In genomic region chr7:123108058-123109055, GRCm38 (mm10) we compare ENCODE assay signal across 8 mouse cellular contexts. TPM values are rescaled to one million over a fixed set of nuclear protein-coding genes. Genes with fewer than 3 reads are reported as not detected.
DNase-seq lines count a peak whose midpoint lies in the region; ATAC-seq and TF ChIP-seq lines count a peak whose summit lies in the region.

No protein-coding gene starts in this region.

- peak; percentile 43 for DNase-seq in forebrain, postnatal 0 days
- peak; percentile 28 for DNase-seq in midbrain, embryonic 14.5 days
- DNase-seq in right cerebral cortex, postnatal 36 days (ENCODE audit: low spot score in 2 of 2), result peak; percentile 40 to 49
- no peak for DNase-seq in embryo, embryonic 10 days (ENCODE audit: low spot score)

- no peaks in the 10 kb centered on the region for H3K36me3 ChIP-seq in forebrain, postnatal 0 days (ENCODE audit: insufficient read depth)
- H3K36me3 ChIP-seq in forebrain, embryonic 15.5 days, result no peaks in the 10 kb centered on the region
- no peaks in the 10 kb centered on the region for H3K36me3 ChIP-seq in midbrain, embryonic 14.5 days (ENCODE audit: control insufficient read depth, insufficient read depth, low read length)
- H3K36me3 ChIP-seq in midbrain, embryonic 16.5 days (ENCODE audit: control insufficient read depth, insufficient read depth, low read length), result no peaks in the 10 kb centered on the region
- H3K36me3 ChIP-seq in intestine, embryonic 16.5 days (ENCODE audit: control insufficient read depth, insufficient read depth, low read length), result no peaks in the 10 kb centered on the region

- H3K4me2 ChIP-seq in forebrain, postnatal 0 days (ENCODE audit: low read depth), result no peak overlapping the region
- no peak overlapping the region for H3K4me2 ChIP-seq in forebrain, embryonic 15.5 days (replicated peaks)
- no peak overlapping the region for H3K4me2 ChIP-seq in midbrain, embryonic 14.5 days (ENCODE audit: low read length)
- no peak overlapping the region for H3K4me2 ChIP-seq in midbrain, embryonic 16.5 days (ENCODE audit: low read length)
- H3K4me2 ChIP-seq in intestine, embryonic 16.5 days (ENCODE audit: low read depth, low read length), result no peak overlapping the region

- H3K4me1 ChIP-seq in forebrain, postnatal 0 days (ENCODE audit: insufficient read depth), result no peaks in the 10 kb centered on the region
- H3K4me1 ChIP-seq in forebrain, embryonic 15.5 days, result peaks cover 9% of the 10 kb centered on the region; the same call in 1 of the 2 replicates
- 0 out of 2 replicates have a peak, but pooled peaks cover 3% of the 10 kb centered on the region for H3K4me1 ChIP-seq in midbrain, embryonic 14.5 days (ENCODE audit: control insufficient read depth, insufficient read depth, low read length)
- no peaks in the 10 kb centered on the region for H3K4me1 ChIP-seq in midbrain, embryonic 16.5 days (ENCODE audit: control insufficient read depth, insufficient read depth, low read length)
- peaks cover 25% of the 10 kb centered on the region for H3K4me1 ChIP-seq in intestine, embryonic 16.5 days (ENCODE audit: control insufficient read depth, insufficient read depth, low read length)

- 47% methylated on average over 13 of the region's 13 CpGs for WGBS in forebrain, postnatal 0 days
- 51% methylated on average over 13 of the region's 13 CpGs for WGBS in forebrain, embryonic 15.5 days
- 69% methylated on average over 13 of the region's 13 CpGs for WGBS in midbrain, embryonic 14.5 days
- 67% methylated on average over 13 of the region's 13 CpGs for WGBS in midbrain, embryonic 16.5 days
- WGBS in intestine, embryonic 16.5 days, result 43% methylated on average over 13 of the region's 13 CpGs

- H3K27ac ChIP-seq in forebrain, postnatal 0 days (ENCODE audit: low read depth, low read length), result 0 out of 2 replicates have a peak overlapping the region, but pooled peaks have one; percentile 40
- H3K27ac ChIP-seq in forebrain, embryonic 15.5 days (replicated peaks), result no peak overlapping the region
- H3K27ac ChIP-seq in midbrain, embryonic 14.5 days (replicated peaks; ENCODE audit: low read depth, low read length), result no peak overlapping the region
- H3K27ac ChIP-seq in midbrain, embryonic 16.5 days (ENCODE audit: low read length), result no peak overlapping the region
- H3K27ac ChIP-seq in intestine, embryonic 16.5 days (ENCODE audit: low read length), result peak overlapping the region; percentile 27; the same call in 1 of the 2 replicates

- H3K9ac ChIP-seq in forebrain, postnatal 0 days, result no peak overlapping the region
- H3K9ac ChIP-seq in forebrain, embryonic 15.5 days (replicated peaks), result no peak overlapping the region
- no peak overlapping the region for H3K9ac ChIP-seq in midbrain, embryonic 14.5 days (replicated peaks; ENCODE audit: low read length)
- no peak overlapping the region for H3K9ac ChIP-seq in midbrain, embryonic 16.5 days (ENCODE audit: low read depth, low read length)
- 0 out of 2 replicates have a peak overlapping the region, but pooled peaks have one; percentile 12 for H3K9ac ChIP-seq in intestine, embryonic 16.5 days (ENCODE audit: low read depth, low read length)

- H3K4me3 ChIP-seq in forebrain, postnatal 0 days (ENCODE audit: low read depth, low read length), result no peak overlapping the region
- no peak overlapping the region for H3K4me3 ChIP-seq in forebrain, embryonic 15.5 days
- H3K4me3 ChIP-seq in midbrain, embryonic 14.5 days (replicated peaks; ENCODE audit: low read depth, low read length), result no peak overlapping the region
- no peak overlapping the region for H3K4me3 ChIP-seq in midbrain, embryonic 16.5 days (ENCODE audit: low read depth, low read length)
- no peak overlapping the region for H3K4me3 ChIP-seq in intestine, embryonic 16.5 days (ENCODE audit: low read length)

- no peak for TF ChIP-seq CTCF in forebrain, postnatal 0 days (IDR thresholded peaks at IDR 0.05; ENCODE audit: low read depth)

- no peaks in the 10 kb centered on the region for H3K9me3 ChIP-seq in forebrain, postnatal 0 days (ENCODE audit: low read length)
- no peaks in the 10 kb centered on the region for H3K9me3 ChIP-seq in forebrain, embryonic 15.5 days
- H3K9me3 ChIP-seq in midbrain, embryonic 14.5 days (ENCODE audit: control insufficient read depth, low read length), result no peaks in the 10 kb centered on the region
- no peaks in the 10 kb centered on the region for H3K9me3 ChIP-seq in midbrain, embryonic 16.5 days (replicated peaks; ENCODE audit: control insufficient read depth, low read length, poor library complexity, severe bottlenecking)
- no peaks in the 10 kb centered on the region for H3K9me3 ChIP-seq in intestine, embryonic 16.5 days (ENCODE audit: control insufficient read depth, low read length)

- no peaks in the 10 kb centered on the region for H3K27me3 ChIP-seq in forebrain, postnatal 0 days (ENCODE audit: insufficient read depth, low read length)
- H3K27me3 ChIP-seq in forebrain, embryonic 15.5 days, result no peaks in the 10 kb centered on the region
- H3K27me3 ChIP-seq in midbrain, embryonic 14.5 days (ENCODE audit: control insufficient read depth, insufficient read depth, low read length), result no peaks in the 10 kb centered on the region
- H3K27me3 ChIP-seq in midbrain, embryonic 16.5 days (ENCODE audit: control insufficient read depth, insufficient read depth, low read depth, low read length), result no peaks in the 10 kb centered on the region
- H3K27me3 ChIP-seq in intestine, embryonic 16.5 days (replicated peaks; ENCODE audit: control insufficient read depth, insufficient read depth, low read length), result no peaks in the 10 kb centered on the region

- ATAC-seq in forebrain, postnatal 0 days, result peak; percentile 84
- ATAC-seq in forebrain, embryonic 15.5 days (replicated peaks), result no peak
- no peak for ATAC-seq in midbrain, embryonic 14.5 days (ENCODE audit: low FRiP score, low TSS enrichment)
- ATAC-seq in midbrain, embryonic 16.5 days, result no peak
- ATAC-seq in intestine, embryonic 16.5 days, result peak; percentile 94
- ATAC-seq in megakaryocyte, adult 5-6 weeks (ENCODE audit: poor library complexity, severe bottlenecking), result no peak

RNA-seq across cellular contexts. Expression of gene Tnrc6a, which starts 15.3 kb away (rescaled TPM):
- total RNA-seq in forebrain, postnatal 0 days (2014; rRNA removed), result 38.4 and 48.0 TPM in 2 replicates
- polyA plus RNA-seq in forebrain, postnatal 0 days (2015; fragmentation: Nextera tagmentation; extraction: Ambion mirVana), result 30.8 and 40.7 TPM in 2 replicates
- 52.7 and 54.7 TPM in 2 replicates for polyA plus RNA-seq in forebrain, embryonic 15.5 days (2015; fragmentation: Nextera tagmentation; extraction: Ambion mirVana)
- 50.0 and 59.4 TPM in 2 replicates for polyA plus RNA-seq in midbrain, embryonic 14.5 days (2014; fragmentation: Nextera tagmentation; extraction: Ambion mirVana)
- polyA plus RNA-seq in midbrain, embryonic 16.5 days (2015; fragmentation: Nextera tagmentation; extraction: Ambion mirVana), result 44.7 and 50.8 TPM in 2 replicates
- 33.9 and 39.0 TPM in 2 replicates for polyA plus RNA-seq in intestine, embryonic 16.5 days (2015; fragmentation: Nextera tagmentation; extraction: Ambion mirVana)
- total RNA-seq in megakaryocyte, adult 5-6 weeks (2015), result 22.2 and 25.5 TPM in 2 replicates
- total RNA-seq in megakaryocyte, adult 5-6 weeks (2017), result 23.3 and 28.9 TPM in 2 replicates

Comparison
In these comparisons a context has a peak if more than half of its experiments do, and no peak if none do; other contexts are left out.
1. ATAC-seq: peak in forebrain, postnatal 0 days (single experiment) and intestine, embryonic 16.5 days (single experiment); none in forebrain, embryonic 15.5 days (single experiment), midbrain, embryonic 14.5 days (single experiment), midbrain, embryonic 16.5 days (single experiment) and megakaryocyte, adult 5-6 weeks (single experiment).
2. H3K27ac ChIP-seq: peak in forebrain, postnatal 0 days (single experiment) and intestine, embryonic 16.5 days (single experiment); none in forebrain, embryonic 15.5 days (single experiment), midbrain, embryonic 14.5 days (single experiment) and midbrain, embryonic 16.5 days (single experiment).